Mouse (Mus musculus): ENCODE results near the gene Lsg1.

GRCm38 (mm10) chr16:30603531-30603842 is 16.1 kb upstream of the Lsg1 start:
- TF ChIP-seq CTCF (IDR thresholded peaks at IDR 0.05; ENCODE audit: low read depth, low read length) (no peak), POLR2A (IDR thresholded peaks at IDR 0.05; ENCODE audit: borderline replicate concordance, low read depth, low read length) (no peak)

Data from bone marrow macrophage, adult 2 months (primary cell).